12 mouse cellular contexts compared by ENCODE assay signal in genomic region chr5:54001021-54001420, GRCm38 (mm10). TPM values are rescaled to one million over a fixed set of nuclear protein-coding genes. Genes with fewer than 3 reads are reported as not detected.
DNase-seq lines count a peak whose midpoint lies in the region; ATAC-seq and TF ChIP-seq lines count a peak whose summit lies in the region.
"Had no signal": no experiment of that assay in that cellular context is flagged by ENCODE, and none has a peak within 500 bp of the region (broad histone marks: within the 10 kb centered on the region; RNA-seq: fewer than 3 reads in every experiment).

No protein-coding gene starts in this region.

- H3K4me2 ChIP-seq in heart, embryonic 15.5 days = peak overlapping the region; percentile 72; the same call in 1 of the 2 replicates
- peak overlapping the region; percentile 94 for H3K4me2 ChIP-seq in lung, embryonic 14.5 days
- H3K4me2 ChIP-seq in embryonic facial prominence, embryonic 14.5 days (ENCODE audit: low read depth, low read length) = peak overlapping the region; percentile 27; the same call in 1 of the 2 replicates
- H3K4me2 ChIP-seq in limb, embryonic 13.5 days (replicated peaks) = peak overlapping the region; percentile 45

- H3K36me3 ChIP-seq in heart, embryonic 15.5 days = no peaks in the 10 kb centered on the region
- no peaks in the 10 kb centered on the region for H3K36me3 ChIP-seq in heart, embryonic 10.5 days
- no peaks in the 10 kb centered on the region for H3K36me3 ChIP-seq in lung, embryonic 14.5 days (ENCODE audit: insufficient read depth)
- H3K36me3 ChIP-seq in embryonic facial prominence, embryonic 14.5 days (ENCODE audit: control insufficient read depth, insufficient read depth, low read length) = no peaks in the 10 kb centered on the region
- H3K36me3 ChIP-seq in limb, embryonic 13.5 days = no peaks in the 10 kb centered on the region
- H3K36me3 ChIP-seq: embryonic facial prominence, embryonic 12.5 days had no signal

- no peaks in the 10 kb centered on the region for H3K27me3 ChIP-seq in heart, embryonic 15.5 days
- H3K27me3 ChIP-seq in heart, embryonic 10.5 days (ENCODE audit: insufficient read depth, poor library complexity, severe bottlenecking) = no peaks in the 10 kb centered on the region
- no peaks in the 10 kb centered on the region for H3K27me3 ChIP-seq in lung, embryonic 14.5 days (ENCODE audit: insufficient read depth, low read length)
- no peaks in the 10 kb centered on the region for H3K27me3 ChIP-seq in embryonic facial prominence, embryonic 14.5 days (replicated peaks; ENCODE audit: control insufficient read depth, insufficient read depth, low read length)
- no peaks in the 10 kb centered on the region for H3K27me3 ChIP-seq in limb, embryonic 13.5 days
- H3K27me3 ChIP-seq: CH12.LX; embryonic facial prominence, embryonic 12.5 days had no signal

- H3K9me3 ChIP-seq in heart, embryonic 15.5 days (replicated peaks) = no peaks in the 10 kb centered on the region
- H3K9me3 ChIP-seq in heart, embryonic 10.5 days = no peaks in the 10 kb centered on the region
- no peaks in the 10 kb centered on the region for H3K9me3 ChIP-seq in lung, embryonic 14.5 days (ENCODE audit: low read depth, low read length)
- H3K9me3 ChIP-seq in embryonic facial prominence, embryonic 14.5 days (ENCODE audit: control insufficient read depth, low read length) = no peaks in the 10 kb centered on the region
- no peaks in the 10 kb centered on the region for H3K9me3 ChIP-seq in limb, embryonic 13.5 days
- H3K9me3 ChIP-seq: embryonic facial prominence, embryonic 12.5 days had no signal

- H3K4me1 ChIP-seq in heart, embryonic 15.5 days (replicated peaks) = peaks cover 24% of the 10 kb centered on the region
- peaks cover 17% of the 10 kb centered on the region for H3K4me1 ChIP-seq in heart, embryonic 10.5 days
- 0 out of 2 replicates have a peak, but pooled peaks cover 5% of the 10 kb centered on the region for H3K4me1 ChIP-seq in lung, embryonic 14.5 days (ENCODE audit: insufficient read depth)
- peaks cover 13% of the 10 kb centered on the region for H3K4me1 ChIP-seq in embryonic facial prominence, embryonic 14.5 days (ENCODE audit: control insufficient read depth, insufficient read depth, low read length)
- peaks cover 32% of the 10 kb centered on the region for H3K4me1 ChIP-seq in limb, embryonic 13.5 days

- 55% methylated on average over 5 of the region's 5 CpGs for WGBS in heart, embryonic 15.5 days
- WGBS in heart, embryonic 10.5 days = 75% methylated on average over 5 of the region's 5 CpGs
- 24% methylated on average over 5 of the region's 5 CpGs for WGBS in lung, embryonic 14.5 days
- WGBS in embryonic facial prominence, embryonic 14.5 days = 61% methylated on average over 5 of the region's 5 CpGs
- 20% methylated on average over 5 of the region's 5 CpGs for WGBS in limb, embryonic 13.5 days

- DNase-seq in heart, embryonic 10.5 days (ENCODE audit: low spot score) = no peak
- peak; percentile 40 for DNase-seq in lung, embryonic 14.5 days
- DNase-seq in lung, postnatal 36 days = no peak
- no peak for DNase-seq in embryonic facial prominence, embryonic 14.5 days (ENCODE audit: low spot score)
- no peak for DNase-seq in embryo, embryonic 10 days (ENCODE audit: low spot score)
- DNase-seq in urinary bladder, adult 2 months (ENCODE audit: low spot score) = no peak
- DNase-seq: cerebellum, adult 18-20 months; lung, postnatal 10 days had no signal

- H3K9ac ChIP-seq in heart, embryonic 15.5 days = no peak overlapping the region
- no peak overlapping the region for H3K9ac ChIP-seq in lung, embryonic 14.5 days
- no peak overlapping the region for H3K9ac ChIP-seq in embryonic facial prominence, embryonic 14.5 days (ENCODE audit: low read depth, low read length)
- H3K9ac ChIP-seq in limb, embryonic 13.5 days = no peak overlapping the region

- H3K4me3 ChIP-seq in heart, embryonic 15.5 days = no peak overlapping the region
- H3K4me3 ChIP-seq in heart, embryonic 10.5 days = no peak overlapping the region
- no peak overlapping the region for H3K4me3 ChIP-seq in lung, embryonic 14.5 days (ENCODE audit: low read depth, low read length)
- H3K4me3 ChIP-seq in embryonic facial prominence, embryonic 14.5 days (ENCODE audit: low read depth, low read length) = no peak overlapping the region
- peak overlapping the region; percentile 20; the same call in 1 of the 2 replicates for H3K4me3 ChIP-seq in limb, embryonic 13.5 days

- no peak for ATAC-seq in heart, embryonic 15.5 days (replicated peaks; ENCODE audit: insufficient number of reproducible peaks, insufficient read depth, low FRiP score, low read depth)
- ATAC-seq in lung, embryonic 14.5 days (ENCODE audit: insufficient read depth) = no peak
- no peak for ATAC-seq in embryonic facial prominence, embryonic 14.5 days (ENCODE audit: low read depth)
- ATAC-seq in limb, embryonic 13.5 days (ENCODE audit: low FRiP score, low read depth) = no peak

- H3K27ac ChIP-seq in heart, embryonic 15.5 days = no peak overlapping the region
- H3K27ac ChIP-seq in heart, embryonic 10.5 days = no peak overlapping the region
- no peak overlapping the region for H3K27ac ChIP-seq in lung, embryonic 14.5 days (ENCODE audit: low read depth)
- H3K27ac ChIP-seq in embryonic facial prominence, embryonic 14.5 days (replicated peaks; ENCODE audit: low read depth, low read length) = no peak overlapping the region
- H3K27ac ChIP-seq in limb, embryonic 13.5 days = no peak overlapping the region
- H3K27ac ChIP-seq: embryonic facial prominence, embryonic 12.5 days had no signal

- no peak for TF ChIP-seq CTCF in lung, embryonic 14.5 days (IDR thresholded peaks at IDR 0.05; ENCODE audit: low read depth)

RNA-seq across cellular contexts. Expression of gene Stim2, which starts 2.7 kb away (rescaled TPM):
- polyA plus RNA-seq in heart, embryonic 15.5 days (2015; fragmentation: Nextera tagmentation; extraction: Ambion mirVana) = 11.3 and 16.9 TPM in 2 replicates
- 12.5 and 15.2 TPM in 2 replicates for polyA plus RNA-seq in heart, embryonic 10.5 days (2016; fragmentation: Nextera tagmentation; extraction: Ambion mirVana)
- polyA plus RNA-seq in lung, embryonic 14.5 days (2014; fragmentation: Nextera tagmentation; extraction: Ambion mirVana) = 28.2 and 30.8 TPM in 2 replicates
- 30.5 and 38.1 TPM in 2 replicates for polyA plus RNA-seq in embryonic facial prominence, embryonic 14.5 days (2014; fragmentation: Nextera tagmentation; extraction: Ambion mirVana)
- polyA plus RNA-seq in limb, embryonic 13.5 days (2015; fragmentation: Nextera tagmentation; extraction: Ambion mirVana) = 13.5 and 15.6 TPM in 2 replicates
- 7.0 and 11.8 TPM in 2 replicates for polyA plus RNA-seq in urinary bladder, adult 2 months (2012; rRNA removed)

Comparison
In these comparisons a context has a peak if more than half of its experiments do, and no peak if none do; other contexts are left out.
1. H3K4me2 ChIP-seq: peak in every context shown above with its lines; median percentile 94 in lung, embryonic 14.5 days; 72 in heart, embryonic 15.5 days; 45 in limb, embryonic 13.5 days; 27 in embryonic facial prominence, embryonic 14.5 days.